Mouse (Mus musculus) layer of hippocampus, postnatal 36 days (tissue): ENCODE results near the gene Bcat1. TPM values are rescaled to one million over a fixed set of nuclear protein-coding genes. Genes with fewer than 3 reads are reported as not detected.
"Not testable (repeated sequence)": the region's sequence is repeated elsewhere in the genome, so short reads cannot be mapped to it uniquely, and the experiment has no call there.

Source experiments
- DNase-seq, 2 experiments: peaks; one replicate each; pipeline ENCODE4 v3.0.0; 2022
- total RNA-seq, 2 experiments: library from RNA; stranded (reverse); gene quantifications; 2 replicates each; pipeline ENCODE4 v1.2.3; 2021

The Bcat1 gene
- total RNA-seq: 100 to 1,000 TPM; 100 to 102 TPM

DNA sequence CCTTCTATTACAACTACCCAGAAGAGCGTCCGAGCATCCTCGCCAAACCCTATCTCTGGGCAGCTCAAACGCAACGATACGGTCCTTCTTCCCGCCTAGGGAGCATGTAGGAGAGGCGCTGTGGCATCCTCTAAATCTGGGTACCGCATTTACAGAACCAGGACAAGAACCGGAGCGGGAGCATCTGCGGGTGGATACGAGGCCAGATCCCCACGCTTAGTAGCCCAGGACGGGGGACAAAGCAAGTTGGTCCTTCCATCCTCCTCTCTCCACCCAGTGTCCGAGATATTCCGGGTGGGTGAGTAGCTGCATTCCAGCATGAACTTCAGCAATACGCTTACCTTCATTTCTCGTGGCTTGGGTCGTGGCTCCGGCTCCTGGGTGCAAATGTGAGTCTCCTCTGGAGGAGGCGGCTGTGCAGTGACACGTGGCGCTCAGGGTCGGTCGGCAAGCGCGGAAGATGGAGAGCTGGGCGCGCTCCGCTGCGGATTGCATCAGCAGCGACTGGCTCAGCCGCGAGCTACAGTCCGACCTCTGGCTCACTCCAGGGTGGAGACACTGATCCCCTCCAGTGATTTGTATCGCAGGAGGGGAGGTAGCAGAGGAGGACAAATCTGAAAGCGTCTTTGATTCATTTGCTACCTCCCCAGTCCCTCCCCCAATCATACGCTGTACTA is at the start of gene Bcat1:
TSS of gene Bcat1 (minus strand) at position 637 of the 677 bp plus-strand sequence.
- peak; percentile 9 to 19 for DNase-seq

GRCm38 (mm10) chr6:145125591-145126113 is 49.7 kb upstream of the Bcat1 start:
- DNase-seq: no peak

- no peak for DNase-seq
Observed at GRCm38 (mm10) chr6:145124621-145125020, 48.6 kb upstream of the Bcat1 start.

DNA sequence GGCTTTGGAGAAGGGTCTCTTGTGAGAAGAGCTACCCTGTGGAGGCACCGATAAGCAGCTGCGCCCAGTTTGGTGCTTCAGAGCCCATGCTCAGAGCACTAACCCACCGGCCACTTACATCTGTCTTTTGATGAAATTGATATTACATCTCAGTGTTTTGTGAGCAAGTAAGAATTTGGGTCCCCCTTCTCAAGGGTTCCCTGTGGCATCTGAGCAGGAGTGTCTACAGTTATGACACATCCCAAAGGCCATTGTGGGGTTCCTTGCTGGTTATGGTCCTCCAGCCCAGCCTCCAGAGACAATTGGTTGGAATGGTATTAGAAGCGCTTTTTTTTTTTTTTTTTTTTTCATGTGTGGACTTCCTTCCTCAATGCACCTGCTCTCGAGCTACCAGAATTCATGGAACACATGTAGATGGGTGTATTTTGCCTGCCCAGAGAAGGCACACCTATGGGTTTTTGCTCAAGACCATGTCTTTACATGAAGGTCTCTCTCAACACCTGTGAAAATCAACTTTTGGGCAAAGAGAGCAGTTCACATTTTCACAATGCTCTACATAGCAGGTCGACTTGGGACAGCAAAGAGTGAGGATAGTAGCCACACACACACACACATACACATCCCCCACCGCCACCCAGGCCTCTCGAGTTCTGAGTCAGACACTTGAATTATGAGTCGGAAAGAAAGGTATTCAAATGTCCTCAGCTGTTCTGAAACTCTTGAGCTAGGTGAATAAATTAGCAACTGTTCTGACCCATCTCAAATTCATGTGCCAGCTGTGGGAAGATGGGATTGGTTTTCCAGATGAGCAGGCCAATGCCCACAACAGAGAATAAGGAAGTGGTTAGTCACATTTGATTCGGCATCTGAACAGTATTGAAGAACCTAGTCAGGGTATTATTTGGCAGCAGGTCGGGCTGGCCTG is 47.4 kb upstream of the Bcat1 start:
- no peak for DNase-seq

DNA sequence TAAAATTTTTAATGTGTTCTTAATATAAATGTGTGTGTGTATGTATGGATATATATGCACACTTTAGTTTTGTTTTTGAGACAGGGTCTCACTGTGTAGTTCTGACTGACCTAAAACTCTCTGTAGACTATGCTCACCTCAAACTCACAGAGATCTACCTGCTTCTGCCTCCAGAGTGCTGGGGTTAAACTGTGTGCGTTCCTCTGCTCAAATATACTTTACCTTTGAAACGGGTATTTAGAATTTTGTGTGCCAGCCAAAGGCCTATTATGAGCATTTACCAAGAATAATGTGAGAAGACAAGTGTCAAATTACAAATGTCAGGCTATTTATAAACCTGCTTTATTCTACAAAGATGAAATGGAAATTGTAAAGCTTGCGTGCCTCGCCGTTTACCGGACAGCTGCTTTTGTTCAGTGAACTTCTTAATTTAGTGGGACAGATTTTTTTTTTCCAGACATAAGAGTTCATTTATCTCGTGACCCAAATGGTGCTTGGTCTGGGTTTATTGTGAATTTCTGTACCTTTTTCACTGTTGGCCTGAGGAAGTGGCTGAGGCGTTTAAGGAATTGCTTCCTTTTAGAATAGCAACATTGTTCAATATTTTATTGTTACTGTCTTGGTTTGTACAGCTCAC is 46.6 kb upstream of the Bcat1 start:
- no peak for DNase-seq

DNA sequence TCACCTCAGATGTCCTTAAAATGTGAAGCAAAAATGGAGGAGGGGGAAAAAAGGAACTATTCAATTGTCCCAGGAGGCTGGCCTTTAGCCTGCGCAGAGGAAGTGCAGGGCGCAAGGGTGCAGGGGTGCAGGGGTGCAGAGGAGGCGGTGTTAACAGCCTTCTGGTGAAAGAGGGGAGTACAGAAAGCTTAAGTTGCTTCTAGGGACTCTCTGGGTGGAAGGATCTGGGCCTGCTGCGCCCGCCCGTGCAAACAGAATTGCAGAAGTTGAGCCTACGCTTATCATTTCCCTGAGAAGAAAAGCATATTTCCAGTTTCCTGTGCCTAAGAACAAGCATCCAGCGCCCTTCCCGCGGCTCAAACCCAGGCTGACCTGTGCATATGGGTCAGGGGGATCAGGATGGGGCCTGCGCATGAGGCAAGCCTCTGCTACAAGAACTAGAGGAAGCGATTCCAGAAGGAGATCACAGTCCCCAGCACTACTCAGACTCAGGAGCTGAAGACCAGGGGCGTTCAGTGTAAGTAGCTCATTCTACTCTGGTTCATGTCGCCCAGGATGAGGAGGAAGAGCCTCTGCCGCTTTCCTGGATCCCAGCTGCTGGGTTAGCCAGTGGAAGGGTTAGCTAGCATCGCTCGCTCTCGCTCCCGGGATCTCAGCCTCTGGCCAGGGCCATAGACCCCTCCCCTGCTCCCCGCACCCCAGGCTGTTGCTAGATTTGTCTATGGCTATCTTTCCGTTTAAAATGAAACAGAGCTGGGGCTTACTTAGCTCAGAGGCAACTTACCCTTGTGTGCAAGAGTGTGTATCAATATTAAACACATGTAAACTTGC is 45.8 kb upstream of the Bcat1 start:
- no peak for DNase-seq

DNA sequence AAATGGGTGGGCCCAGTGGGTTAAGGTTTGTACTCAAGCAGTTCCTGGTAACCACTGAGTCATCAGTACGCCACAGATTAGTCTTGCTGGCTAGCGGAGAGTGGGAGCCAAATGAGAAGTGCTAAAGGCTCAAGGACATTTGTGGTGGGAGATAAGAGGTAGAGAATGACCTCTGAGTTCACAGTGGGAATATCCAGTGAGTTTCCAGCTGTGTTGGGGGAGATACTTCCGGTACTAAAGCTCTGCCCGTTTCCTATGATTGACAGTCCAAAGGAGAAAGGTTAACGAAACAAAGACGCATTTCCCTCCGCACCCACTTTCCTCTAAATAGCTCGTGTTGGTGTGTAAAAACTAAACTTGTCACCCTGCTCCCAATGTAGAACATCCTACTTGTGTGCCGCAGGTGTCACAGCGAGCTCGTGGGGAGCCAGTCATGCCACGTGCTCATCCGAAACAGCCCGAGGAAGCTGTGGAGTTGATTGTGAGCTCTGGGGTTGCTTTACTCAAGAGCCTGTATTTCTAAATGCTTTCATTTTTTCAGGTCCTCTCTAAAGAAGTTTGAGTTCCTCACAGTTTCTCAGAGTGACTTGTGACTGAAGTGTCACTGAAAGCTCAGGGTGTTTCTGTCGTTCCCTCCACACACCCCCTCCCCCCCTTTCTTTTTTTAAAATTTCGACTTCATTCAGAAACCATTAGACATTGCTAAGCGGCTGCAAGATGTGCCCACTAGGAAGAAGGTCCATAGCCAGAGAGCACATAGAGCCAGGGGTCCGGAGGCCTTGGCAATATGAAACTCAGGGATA is 45.0 kb upstream of the Bcat1 start:
- no peak for DNase-seq

DNA sequence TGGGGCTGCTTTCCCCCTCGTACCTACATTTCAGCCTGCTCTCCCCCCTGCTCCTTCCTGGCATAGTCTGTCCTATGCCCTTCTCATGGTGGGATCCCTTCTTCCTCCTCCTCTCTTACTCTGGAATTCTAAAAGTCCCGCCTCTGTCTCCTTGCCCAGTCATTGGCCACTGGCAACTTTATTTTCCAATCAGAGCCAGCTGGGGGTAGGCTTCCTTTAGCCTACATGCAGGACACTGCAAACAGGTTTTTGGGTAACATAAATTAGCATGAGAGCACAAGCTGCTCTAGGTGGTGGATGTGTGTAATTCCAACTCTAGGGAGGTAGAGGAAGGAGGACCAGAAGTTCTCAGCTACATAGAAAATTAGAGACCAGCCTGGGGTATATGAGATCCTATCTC is 44.1 kb upstream of the Bcat1 start:
- DNase-seq: no peak

DNA sequence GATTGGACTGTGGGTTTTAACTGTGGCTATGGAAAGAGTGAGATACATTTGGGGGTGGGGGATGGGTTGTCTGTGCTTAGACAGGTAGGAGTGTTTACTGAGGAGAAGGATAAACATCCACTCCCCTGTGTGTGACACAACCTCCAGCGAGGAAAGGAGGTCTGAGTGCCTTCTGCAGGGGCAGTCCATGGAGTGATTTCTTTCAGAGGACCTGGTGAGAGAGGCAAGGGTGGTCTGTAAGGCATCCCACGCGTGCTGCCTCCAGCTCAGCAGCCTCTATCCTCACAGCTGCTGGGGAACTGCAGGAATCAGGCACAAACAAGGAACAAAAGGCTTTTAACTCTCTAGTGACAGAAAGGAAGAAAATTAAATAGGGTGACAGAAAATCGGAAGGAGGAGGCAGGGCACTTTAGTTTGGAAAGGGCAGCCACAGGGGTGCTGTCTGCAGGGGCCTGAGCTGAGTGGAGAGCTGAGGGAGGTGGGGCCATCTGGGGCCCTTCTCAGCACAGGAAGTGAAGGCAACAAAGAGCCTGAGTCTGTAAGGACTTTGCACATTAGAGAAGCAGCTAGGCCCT is 40.2 kb upstream of the Bcat1 start:
- no peak for DNase-seq

DNA sequence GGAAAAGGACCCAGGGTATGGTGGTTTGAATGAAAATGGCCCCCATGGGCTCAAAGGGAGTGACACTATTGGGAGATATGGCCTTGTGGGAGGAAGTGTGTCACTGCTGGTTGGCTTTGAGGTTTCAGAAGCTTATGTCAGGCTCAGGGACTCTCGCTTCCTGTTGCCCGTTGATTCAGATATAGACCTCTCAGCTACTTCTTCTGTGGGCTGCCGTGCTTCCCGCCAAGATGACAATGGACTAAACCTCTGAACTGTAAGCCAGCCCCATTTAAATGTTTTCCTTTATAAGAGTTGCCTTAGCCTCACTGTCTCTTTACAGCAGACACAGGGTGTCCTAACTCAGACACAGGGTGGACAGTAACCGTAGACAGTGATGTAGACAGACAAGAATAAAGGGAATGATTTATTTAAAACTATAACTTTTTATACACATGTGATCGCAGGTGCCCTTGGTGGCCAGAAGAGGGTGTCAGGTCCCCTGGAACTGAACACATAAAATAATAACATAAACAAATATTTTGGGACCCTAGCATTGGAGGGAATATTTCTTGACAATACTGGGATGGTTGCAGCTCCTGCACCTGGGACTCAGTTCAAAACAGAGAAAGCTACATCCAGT is 39.6 kb upstream of the Bcat1 start, which contains the start of gene Lrmp:
TSS of gene Lrmp (plus strand) at position 178 of the 622 bp plus-strand sequence.
- DNase-seq: no peak

DNA sequence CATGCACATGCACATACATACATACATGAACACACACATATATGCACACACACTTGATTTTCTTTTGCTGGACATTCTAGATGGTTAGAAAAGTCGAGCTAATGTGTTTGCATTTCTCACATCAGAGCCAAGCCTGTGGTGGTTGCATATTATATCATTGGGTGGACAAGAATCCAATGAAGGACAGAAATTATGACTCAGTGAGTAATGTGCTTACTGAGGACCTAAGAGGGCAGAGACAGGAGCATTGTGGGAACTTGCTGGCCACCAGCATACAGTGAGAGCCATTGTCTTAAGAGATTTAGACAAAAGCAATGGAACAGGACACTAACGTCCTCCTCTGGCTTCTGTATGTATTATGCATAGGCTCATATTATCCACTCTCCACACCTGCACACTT is 38.6 kb upstream of the Bcat1 start:
- DNase-seq: no peak

DNA sequence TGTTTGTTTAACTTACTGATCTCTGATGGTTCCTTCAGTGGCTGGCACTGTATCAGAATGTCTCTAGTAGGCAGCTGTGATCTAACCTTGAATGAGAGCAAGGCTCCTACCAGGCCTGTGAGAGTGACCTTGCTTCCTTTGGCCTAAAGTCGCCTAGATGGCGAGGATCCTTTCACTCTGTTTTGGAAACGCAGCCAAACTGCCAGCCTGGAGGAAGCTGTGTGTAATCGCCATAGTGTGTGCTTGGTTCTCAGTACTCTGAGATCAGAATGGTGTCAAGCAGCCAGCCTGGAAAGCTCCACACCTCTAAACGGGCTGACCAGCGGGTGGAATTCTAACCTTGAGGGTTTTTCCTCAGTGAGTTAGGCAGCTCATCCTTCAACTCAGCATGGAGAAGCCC is 36.9 kb upstream of the Bcat1 start:
- no peak for DNase-seq

GRCm38 (mm10) chr6:145110786-145111185 is 34.8 kb upstream of the Bcat1 start:
- no peak for DNase-seq

- DNase-seq: no peak
Observed at GRCm38 (mm10) chr6:145106163-145106842, 30.3 kb upstream of the Bcat1 start.

DNA sequence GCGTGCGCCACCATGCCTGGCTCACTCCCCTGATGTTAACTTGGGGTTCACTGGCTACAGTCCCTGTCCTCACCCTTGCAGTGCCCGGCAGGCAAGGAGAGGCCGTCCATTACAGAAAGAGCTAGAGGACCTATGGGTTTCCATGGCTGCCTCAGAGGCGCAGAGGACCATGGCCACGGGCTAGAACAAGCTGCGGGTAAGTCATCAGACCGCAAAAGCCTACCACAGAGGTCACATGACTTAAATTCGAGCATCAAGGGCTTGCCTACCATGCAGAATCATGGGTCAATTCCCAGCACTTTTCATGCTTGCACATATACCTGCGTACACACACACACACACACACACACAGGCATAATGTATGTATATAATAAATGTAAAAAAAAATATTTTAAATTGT is 29.5 kb upstream of the Bcat1 start:
- no peak for DNase-seq

- no peak for DNase-seq
Observed at GRCm38 (mm10) chr6:145104241-145104939, 28.4 kb upstream of the Bcat1 start.

DNA sequence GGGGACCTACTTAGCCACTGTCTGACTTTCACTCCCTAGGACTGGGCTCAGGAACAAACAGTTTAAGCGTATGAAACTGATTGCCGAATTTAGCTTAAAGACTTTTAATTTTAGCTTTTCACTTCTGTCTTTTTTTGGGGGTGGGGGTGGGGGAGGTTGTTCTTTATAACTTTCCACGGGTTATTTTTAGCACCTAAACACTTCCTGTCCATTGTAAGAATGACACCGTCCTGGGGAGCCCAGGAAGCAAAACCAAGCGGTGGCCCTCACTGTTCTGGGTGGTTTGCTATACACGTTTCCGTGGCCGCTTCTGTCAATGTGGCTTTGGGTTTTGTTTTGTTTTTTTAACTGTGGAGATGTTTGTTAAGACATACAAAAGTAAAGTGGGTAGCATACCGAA is 24.9 kb upstream of the Bcat1 start:
- no peak for DNase-seq

DNA sequence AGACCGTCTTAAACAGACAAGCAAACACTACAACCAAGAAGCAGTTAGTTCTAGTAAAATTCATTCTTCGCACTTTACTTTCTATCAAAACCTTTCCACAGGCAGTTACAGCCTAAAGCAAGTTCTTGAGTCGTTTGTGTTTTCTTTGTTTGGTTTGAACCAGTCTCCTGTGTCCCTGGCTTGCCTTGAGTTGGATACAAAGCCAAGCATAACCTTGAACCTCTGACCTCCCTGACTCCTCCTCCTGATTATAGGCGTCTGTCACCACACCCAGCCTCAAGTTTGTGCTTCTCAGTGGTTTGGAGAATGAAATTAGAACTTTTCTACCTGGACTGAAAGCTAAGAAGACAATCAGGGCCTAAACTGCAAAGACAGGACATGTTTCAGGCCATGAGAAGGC is 18.4 kb upstream of the Bcat1 start:
- DNase-seq: no peak

DNA sequence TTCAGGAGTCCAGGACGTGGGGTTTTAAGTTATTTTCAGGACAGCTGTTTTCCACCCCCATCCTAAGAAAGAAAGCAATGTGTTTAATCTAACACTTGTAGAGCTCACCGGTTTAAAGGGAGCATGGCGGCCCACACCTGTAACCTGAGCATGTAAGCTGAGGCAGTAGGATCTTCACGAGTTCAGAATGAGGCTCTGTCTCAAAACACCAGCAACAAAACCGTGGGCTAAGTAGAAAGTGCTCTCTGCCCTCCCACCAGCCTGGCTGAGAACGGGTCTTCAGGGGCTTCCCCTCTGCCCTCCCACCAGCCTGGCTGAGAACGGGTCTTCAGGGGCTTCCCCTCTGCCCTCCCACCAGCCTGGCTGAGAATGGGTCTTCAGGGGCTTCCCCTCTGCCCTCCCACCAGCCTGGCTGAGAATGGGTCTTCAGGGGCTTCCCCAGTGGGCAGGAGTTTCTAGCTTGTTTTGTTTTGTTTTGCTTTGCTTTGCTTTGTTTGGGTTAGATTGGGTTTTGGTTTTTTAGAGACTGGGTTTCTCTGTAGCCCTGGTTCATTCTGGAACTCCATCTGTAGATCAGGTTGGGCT is 17.1 kb upstream of the Bcat1 start:
- not testable (repeated sequence) for DNase-seq
